Mouse (Mus musculus): ENCODE data around the gene Gdf5. TPM values are rescaled to one million over a fixed set of nuclear protein-coding genes. Genes with fewer than 3 reads are reported as not detected.

Gene Gdf5
- polyA plus RNA-seq, 1 experiment from 2014 or later = 1.3 TPM

GRCm38 (mm10) chr2:155956134-155957059 is 11.2 kb upstream of the Gdf5 start, which contains the start of gene Cep250:
TSS of gene Cep250 (plus strand) at chr2:155956458.
- H3K27me3 ChIP-seq = peaks cover 6% of the 10 kb centered on the region
- H3K4me1 ChIP-seq (replicated peaks) = peaks cover 10% of the 10 kb centered on the region
- peak within 1 kb of the TSS; percentile 72 for H3K4me2 ChIP-seq
- peak within 1 kb of the TSS; percentile 94 for H3K4me3 ChIP-seq
- 0 out of 2 replicates have a peak, but pooled peaks cover 3% of the 10 kb centered on the region for H3K36me3 ChIP-seq
- peak; percentile 96 for ATAC-seq (ENCODE audit: low read depth)
- under 1% methylated on average over 59 of the region's 59 CpGs for WGBS
- peak within 1 kb of the TSS; percentile 93 for H3K9ac ChIP-seq
- H3K27ac ChIP-seq (replicated peaks) = peak within 1 kb of the TSS; percentile 92
- no peaks in the 10 kb centered on the region for H3K9me3 ChIP-seq

GRCm38 (mm10) chr2:155952006-155952405 is 6.8 kb upstream of the Gdf5 start:
- no peak for ATAC-seq (ENCODE audit: low read depth)
- Histone ChIP-seq H3K9me3 (no peaks in the 10 kb centered on the region), H3K27ac (replicated peaks) (no peak overlapping the region)

GRCm38 (mm10) chr2:155949362-155949761 is 4.2 kb upstream of the Gdf5 start:
- Histone ChIP-seq H3K4me3 (no peak overlapping the region), H3K36me3 (no peaks in the 10 kb centered on the region), H3K27ac (replicated peaks) (peak overlapping the region; percentile 39), H3K4me2 (no peak overlapping the region), H3K27me3 (peaks cover 6% of the 10 kb centered on the region), H3K4me1 (replicated peaks) (peaks cover 50% of the 10 kb centered on the region), H3K9me3 (no peaks in the 10 kb centered on the region), H3K9ac (no peak overlapping the region)
- 6% methylated on average over 6 of the region's 6 CpGs for WGBS
- ATAC-seq (ENCODE audit: low read depth) = peak; percentile 57

More at GRCm38 (mm10) chr2:155952006-155952405, 6.8 kb upstream of the Gdf5 start:
- H3K4me2 ChIP-seq = no peak overlapping the region
- H3K36me3 ChIP-seq = no peaks in the 10 kb centered on the region
- H3K4me3 ChIP-seq = no peak overlapping the region
- H3K9ac ChIP-seq = no peak overlapping the region
- H3K27me3 ChIP-seq = peaks cover 6% of the 10 kb centered on the region
- H3K4me1 ChIP-seq (replicated peaks) = peaks cover 27% of the 10 kb centered on the region

GRCm38 (mm10) chr2:155947390-155948002 is 2.3 kb upstream of the Gdf5 start:
- Histone ChIP-seq H3K9ac (no peak overlapping the region), H3K36me3 (no peaks in the 10 kb centered on the region), H3K4me2 (no peak overlapping the region), H3K27me3 (no peaks in the 10 kb centered on the region), H3K27ac (replicated peaks) (no peak overlapping the region), H3K4me3 (no peak overlapping the region), H3K4me1 (replicated peaks) (peaks cover 65% of the 10 kb centered on the region), H3K9me3 (no peaks in the 10 kb centered on the region)
- no peak for ATAC-seq (ENCODE audit: low read depth)
- WGBS = 66% methylated on average over 5 of the region's 5 CpGs

- H3K9me3 ChIP-seq = no peaks in the 10 kb centered on the region
- no peak overlapping the region for H3K27ac ChIP-seq (replicated peaks)
- no peak overlapping the region for H3K9ac ChIP-seq
- no peak overlapping the region for H3K4me3 ChIP-seq
- no peaks in the 10 kb centered on the region for H3K36me3 ChIP-seq
- WGBS = 16% methylated on average over 4 of the region's 4 CpGs
- no peak for ATAC-seq (ENCODE audit: low read depth)
- H3K4me2 ChIP-seq = no peak overlapping the region
- peaks cover 65% of the 10 kb centered on the region for H3K4me1 ChIP-seq (replicated peaks)
- no peaks in the 10 kb centered on the region for H3K27me3 ChIP-seq
These were observed 1.3 kb upstream of the Gdf5 start for GRCm38 (mm10) chr2:155946499-155946898.

- H3K36me3 ChIP-seq = no peaks in the 10 kb centered on the region
- H3K9ac ChIP-seq = no peak overlapping the region
- no peaks in the 10 kb centered on the region for H3K9me3 ChIP-seq
- H3K4me2 ChIP-seq = no peak overlapping the region
- WGBS = 4% methylated on average over 7 of the region's 7 CpGs
- H3K27ac ChIP-seq (replicated peaks) = no peak overlapping the region
- peaks cover 65% of the 10 kb centered on the region for H3K4me1 ChIP-seq (replicated peaks)
- no peak overlapping the region for H3K4me3 ChIP-seq
- ATAC-seq (ENCODE audit: low read depth) = no peak
- H3K27me3 ChIP-seq = no peaks in the 10 kb centered on the region
These were observed 902 bp upstream of the Gdf5 start for GRCm38 (mm10) chr2:155946069-155946468.

- H3K4me1 ChIP-seq (replicated peaks) = peaks cover 67% of the 10 kb centered on the region
- H3K9me3 ChIP-seq = no peaks in the 10 kb centered on the region
- no peak overlapping the region for H3K9ac ChIP-seq
- H3K4me3 ChIP-seq = no peak overlapping the region
- WGBS = 51% methylated on average over 5 of the region's 5 CpGs
- no peak overlapping the region for H3K27ac ChIP-seq (replicated peaks)
- H3K36me3 ChIP-seq = no peaks in the 10 kb centered on the region
- H3K27me3 ChIP-seq = no peaks in the 10 kb centered on the region
- ATAC-seq (ENCODE audit: low read depth) = no peak
- H3K4me2 ChIP-seq = no peak overlapping the region
These were observed 413 bp upstream of the Gdf5 start for GRCm38 (mm10) chr2:155945580-155945979.

GRCm38 (mm10) chr2:155944685-155945084 is 482 bp downstream of the Gdf5 start:
- Histone ChIP-seq H3K9ac (peak overlapping the region; percentile 45), H3K27me3 (no peaks in the 10 kb centered on the region), H3K4me2 (0 out of 2 replicates have a peak overlapping the region, but pooled peaks have one; percentile 14), H3K36me3 (no peaks in the 10 kb centered on the region), H3K27ac (replicated peaks) (0 out of 2 replicates have a peak overlapping the region, but pooled peaks have one; percentile 9), H3K4me3 (no peak overlapping the region), H3K9me3 (no peaks in the 10 kb centered on the region), H3K4me1 (replicated peaks) (peaks cover 66% of the 10 kb centered on the region)
- WGBS = 86% methylated on average over 4 of the region's 4 CpGs
- ATAC-seq (ENCODE audit: low read depth) = no peak

GRCm38 (mm10) chr2:155943463-155943862 is 1.7 kb downstream of the Gdf5 start:
- ATAC-seq (ENCODE audit: low read depth) = peak; percentile 64

GRCm38 (mm10) chr2:155941697-155942442 is 3.3 kb downstream of the Gdf5 start:
- ATAC-seq (ENCODE audit: low read depth) = no peak
- H3K27ac ChIP-seq (replicated peaks) = no peak overlapping the region

More at GRCm38 (mm10) chr2:155943463-155943862, 1.7 kb downstream of the Gdf5 start:
- 8% methylated on average over 8 of the region's 8 CpGs for WGBS
- H3K4me2 ChIP-seq = peak overlapping the region; percentile 33
- no peaks in the 10 kb centered on the region for H3K27me3 ChIP-seq
- no peaks in the 10 kb centered on the region for H3K36me3 ChIP-seq
- peak overlapping the region; percentile 10 for H3K4me3 ChIP-seq
- peaks cover 57% of the 10 kb centered on the region for H3K4me1 ChIP-seq (replicated peaks)
- peak overlapping the region; percentile 6 for H3K9ac ChIP-seq
- H3K27ac ChIP-seq (replicated peaks) = peak overlapping the region; percentile 10; the same call in 1 of the 2 replicates
- no peaks in the 10 kb centered on the region for H3K9me3 ChIP-seq

GRCm38 (mm10) chr2:155940681-155941080 is 4.5 kb downstream of the Gdf5 start, which contains the start of gene Gm15557:
TSS of gene Gm15557 (plus strand) at chr2:155940728.
- H3K9me3 ChIP-seq = no peaks in the 10 kb centered on the region
- H3K36me3 ChIP-seq = no peaks in the 10 kb centered on the region
- H3K4me2 ChIP-seq = no peak within 1 kb of the TSS
- ATAC-seq (ENCODE audit: low read depth) = no peak
- no peak within 1 kb of the TSS for H3K9ac ChIP-seq
- no peaks in the 10 kb centered on the region for H3K27me3 ChIP-seq
- no peak within 1 kb of the TSS for H3K27ac ChIP-seq (replicated peaks)
- no peak within 1 kb of the TSS for H3K4me3 ChIP-seq
- H3K4me1 ChIP-seq (replicated peaks) = peaks cover 35% of the 10 kb centered on the region
- WGBS = 94% methylated on average over 3 of the region's 3 CpGs

More at GRCm38 (mm10) chr2:155941697-155942442, 3.3 kb downstream of the Gdf5 start:
- H3K4me2 ChIP-seq = no peak overlapping the region
- H3K27me3 ChIP-seq = no peaks in the 10 kb centered on the region
- no peak overlapping the region for H3K9ac ChIP-seq
- peaks cover 46% of the 10 kb centered on the region for H3K4me1 ChIP-seq (replicated peaks)
- 92% methylated on average over 40 of the region's 40 CpGs for WGBS
- H3K9me3 ChIP-seq = no peaks in the 10 kb centered on the region
- no peaks in the 10 kb centered on the region for H3K36me3 ChIP-seq
- H3K4me3 ChIP-seq = no peak overlapping the region

All from neural tube, embryonic 13.5 days (tissue).